In genomic region chr6:134035490-134036405, GRCm38 (mm10) we compare ENCODE assay signal across 8 mouse cellular contexts. TPM values are rescaled to one million over a fixed set of nuclear protein-coding genes. Genes with fewer than 3 reads are reported as not detected.
DNase-seq lines count a peak whose midpoint lies in the region; ATAC-seq and TF ChIP-seq lines count a peak whose summit lies in the region.

TSS of gene Etv6 (plus strand) at chr6:134035700.

- ATAC-seq in heart, embryonic 13.5 days (ENCODE audit: extremely low read depth, insufficient number of reproducible peaks, low FRiP score, low TSS enrichment), result peak; percentile 52
- peak; percentile 68 for ATAC-seq in liver, embryonic 14.5 days (ENCODE audit: insufficient read depth)
- ATAC-seq in neural tube, embryonic 12.5 days (ENCODE audit: low FRiP score, low read depth), result peak; percentile 71
- ATAC-seq in stomach, postnatal 0 days (ENCODE audit: low FRiP score, low TSS enrichment), result peak; percentile 79

- dilution Hi-C loops in CH12.LX (cut with MboI; ENCODE audit: extremely low pct_ligation_motif_present, extremely low pct_unique_long_range_greater_than_20kb, low sequenced_read_pairs), result no loop called here

- peaks cover 5 to 44% of the 10 kb centered on the region in 2 experiments for H3K4me1 ChIP-seq in CH12.LX (ENCODE audit: control insufficient read depth in 1 of 2, insufficient read depth in 2 of 2)
- peaks cover 26% of the 10 kb centered on the region for H3K4me1 ChIP-seq in brown adipose tissue, adult 24 weeks (ENCODE audit: control insufficient read depth, insufficient read depth, insufficient read length, low read length)
- H3K4me1 ChIP-seq in heart, embryonic 13.5 days, result peaks cover 58% of the 10 kb centered on the region
- H3K4me1 ChIP-seq in liver, embryonic 14.5 days (replicated peaks; ENCODE audit: control insufficient read depth in 2 of 2, insufficient read depth in 2 of 2, low read length in 1 of 2), result peaks cover 5 to 18% of the 10 kb centered on the region in 2 experiments
- peaks cover 33% of the 10 kb centered on the region for H3K4me1 ChIP-seq in neural tube, embryonic 12.5 days
- H3K4me1 ChIP-seq in stomach, postnatal 0 days (replicated peaks; ENCODE audit: control insufficient read depth, insufficient read depth), result peaks cover 9% of the 10 kb centered on the region

- TF ChIP-seq RAD21 in CH12.LX (IDR thresholded peaks at IDR 0.05; ENCODE audit: low read depth, low read length), result no peak; the same call in 1 of the 2 replicates

- WGBS in heart, embryonic 13.5 days, result under 1% methylated on average over 62 of the region's 78 CpGs
- WGBS in liver, embryonic 14.5 days (ENCODE audit: insufficient replicate concordance), result under 1% methylated on average over 68 of the region's 78 CpGs
- WGBS in neural tube, embryonic 12.5 days, result under 1% methylated on average over 72 of the region's 78 CpGs
- WGBS in stomach, postnatal 0 days, result under 1% methylated on average over 74 of the region's 78 CpGs

- in situ Hi-C loops in CH12.LX (cut with MboI; ENCODE audit: low pct_ligation_motif_present, low pct_unique_long_range_greater_than_20kb, low sequenced_read_pairs), result loop anchor here (25.0 kb wide), 1 partner anchor 177 kb away; no protein-coding TSS in a partner anchor

- H3K9ac ChIP-seq in CH12.LX (ENCODE audit: insufficient read depth, low read depth), result peak within 1 kb of the TSS; percentile 80
- peak within 1 kb of the TSS; percentile 98 for H3K9ac ChIP-seq in heart, embryonic 13.5 days
- peak within 1 kb of the TSS; percentile 63 for H3K9ac ChIP-seq in liver, embryonic 14.5 days (replicated peaks)
- H3K9ac ChIP-seq in neural tube, embryonic 12.5 days, result peak within 1 kb of the TSS; percentile 96
- peak within 1 kb of the TSS; percentile 98 for H3K9ac ChIP-seq in stomach, postnatal 0 days (ENCODE audit: low read length)

- peak; percentile 75 for TF ChIP-seq EP300 in CH12.LX (IDR thresholded peaks at IDR 0.05; ENCODE audit: low read length)
- no peak for TF ChIP-seq EP300 in liver, embryonic 14.5 days (IDR thresholded peaks at IDR 0.05; ENCODE audit: low read depth)
- peak; percentile 74 for TF ChIP-seq EP300 in stomach, postnatal 0 days (optimal IDR thresholded peaks at IDR 0.05)

- no peaks in the 10 kb centered on the region for H3K27me3 ChIP-seq in CH12.LX (replicated peaks)
- H3K27me3 ChIP-seq in heart, embryonic 13.5 days (replicated peaks), result no peaks in the 10 kb centered on the region
- no peaks in the 10 kb centered on the region for H3K27me3 ChIP-seq in liver, embryonic 14.5 days (ENCODE audit: control insufficient read depth, insufficient read depth, low read length)
- H3K27me3 ChIP-seq in neural tube, embryonic 12.5 days (replicated peaks), result no peaks in the 10 kb centered on the region
- no peaks in the 10 kb centered on the region for H3K27me3 ChIP-seq in stomach, postnatal 0 days (ENCODE audit: control insufficient read depth, insufficient read depth, low read length)

- peak within 1 kb of the TSS; percentile 92 for H3K27ac ChIP-seq in CH12.LX (ENCODE audit: insufficient read depth, low read depth)
- peak within 1 kb of the TSS; percentile 98 for H3K27ac ChIP-seq in brown adipose tissue, adult 24 weeks (replicated peaks; ENCODE audit: low read depth, low read length)
- H3K27ac ChIP-seq in heart, embryonic 13.5 days (replicated peaks), result peak within 1 kb of the TSS; percentile 100
- H3K27ac ChIP-seq in liver, embryonic 14.5 days, result peak within 1 kb of the TSS; percentile 63
- H3K27ac ChIP-seq in neural tube, embryonic 12.5 days, result peak within 1 kb of the TSS; percentile 100
- H3K27ac ChIP-seq in stomach, postnatal 0 days (replicated peaks), result peak within 1 kb of the TSS; percentile 100

- H3K9me3 ChIP-seq in CH12.LX (replicated peaks; ENCODE audit: low read length), result no peaks in the 10 kb centered on the region
- H3K9me3 ChIP-seq in heart, embryonic 13.5 days, result no peaks in the 10 kb centered on the region
- H3K9me3 ChIP-seq in liver, embryonic 14.5 days (ENCODE audit: control insufficient read depth, low read length), result no peaks in the 10 kb centered on the region
- H3K9me3 ChIP-seq in neural tube, embryonic 12.5 days, result no peaks in the 10 kb centered on the region
- no peaks in the 10 kb centered on the region for H3K9me3 ChIP-seq in stomach, postnatal 0 days (ENCODE audit: control insufficient read depth, low read length)

- peaks cover 0 to 24% of the 10 kb centered on the region in 2 experiments for H3K36me3 ChIP-seq in CH12.LX (replicated peaks in 1 of 2; ENCODE audit: control insufficient read depth in 1 of 2, insufficient read depth in 1 of 2, low read length in 1 of 2)
- no peaks in the 10 kb centered on the region for H3K36me3 ChIP-seq in heart, embryonic 13.5 days
- no peaks in the 10 kb centered on the region for H3K36me3 ChIP-seq in liver, embryonic 14.5 days (replicated peaks; ENCODE audit: control insufficient read depth, insufficient read depth, low read depth)
- no peaks in the 10 kb centered on the region for H3K36me3 ChIP-seq in neural tube, embryonic 12.5 days
- no peaks in the 10 kb centered on the region for H3K36me3 ChIP-seq in stomach, postnatal 0 days (ENCODE audit: control insufficient read depth, insufficient read depth, low read length)

- peaks cover 27% of the 10 kb centered on the region for H3K79me2 ChIP-seq in CH12.LX (replicated peaks; ENCODE audit: control insufficient read depth, extremely low read depth, insufficient read depth, poor library complexity, severe bottlenecking)

- peak; percentile 40; the same call in 1 of the 2 replicates for TF ChIP-seq POLR2A in CH12.LX (IDR thresholded peaks at IDR 0.05; ENCODE audit: low read depth, low read length)

- peak within 1 kb of the TSS; percentile 85 for H3K4me2 ChIP-seq in CH12.LX (ENCODE audit: insufficient read depth, low read depth, poor library complexity, severe bottlenecking)
- H3K4me2 ChIP-seq in heart, embryonic 13.5 days, result peak within 1 kb of the TSS; percentile 84
- peak within 1 kb of the TSS; percentile 83 for H3K4me2 ChIP-seq in liver, embryonic 14.5 days (ENCODE audit: low read depth)
- H3K4me2 ChIP-seq in neural tube, embryonic 12.5 days (replicated peaks), result peak within 1 kb of the TSS; percentile 64
- peak within 1 kb of the TSS; percentile 73 for H3K4me2 ChIP-seq in stomach, postnatal 0 days (replicated peaks; ENCODE audit: low read depth)

- TF ChIP-seq CTCF in CH12.LX (conservative IDR thresholded peaks at IDR 0.05 in 1 of 2, IDR thresholded peaks at IDR 0.05 in 1 of 2; ENCODE audit: low read depth in 2 of 2, low read length in 2 of 2), result no peak
- no peak for TF ChIP-seq CTCF in liver, embryonic 14.5 days (IDR thresholded peaks at IDR 0.05; ENCODE audit: low read depth)
- 0 out of 2 replicates have a peak, but pooled peaks have one; percentile 8 for TF ChIP-seq CTCF in stomach, postnatal 0 days (IDR thresholded peaks at IDR 0.05; ENCODE audit: low read depth)

- H3K4me3 ChIP-seq in CH12.LX (replicated peaks in 1 of 3; ENCODE audit: low read depth in 2 of 3, low read length in 2 of 3, poor library complexity in 1 of 3), result peak within 1 kb of the TSS; percentile 80 to 91 (median 83)
- peak within 1 kb of the TSS; percentile 95 for H3K4me3 ChIP-seq in brown adipose tissue, adult 24 weeks (ENCODE audit: insufficient read depth, low read depth, low read length)
- H3K4me3 ChIP-seq in heart, embryonic 13.5 days, result peak within 1 kb of the TSS; percentile 84
- H3K4me3 ChIP-seq in liver, embryonic 14.5 days (ENCODE audit: insufficient read depth in 1 of 2, low read depth in 2 of 2, low read length in 2 of 2), result peak within 1 kb of the TSS; percentile 76 to 98
- peak within 1 kb of the TSS; percentile 71 for H3K4me3 ChIP-seq in neural tube, embryonic 12.5 days
- H3K4me3 ChIP-seq in stomach, postnatal 0 days (ENCODE audit: low read depth, low read length), result peak within 1 kb of the TSS; percentile 90

- DNase-seq in CH12.LX (ENCODE audit: extremely low read depth), result peak; percentile 88
- DNase-seq in fibroblast of lung, adult 2 months (ENCODE audit: low read depth), result peak; percentile 53
- DNase-seq in kidney, postnatal 14 days, result peak; percentile 88
- peak in 2 of 3 experiments; percentile 20 to 56 for DNase-seq in liver, embryonic 14.5 days (ENCODE audit: low read depth in 3 of 3, low spot score in 3 of 3)
- DNase-seq in stomach, postnatal 0 days (ENCODE audit: low spot score), result peak; percentile 87

TF ChIP-seq in CH12.LX, 34 proteins besides CTCF, POLR2A, EP300 and RAD21 (continues in another document):
- no peak for TF ChIP-seq UBTF (IDR thresholded peaks at IDR 0.05; ENCODE audit: low read depth, low read length)
- no peak for TF ChIP-seq USF2 (conservative IDR thresholded peaks at IDR 0.05; ENCODE audit: low read depth, low read length)
- no peak for TF ChIP-seq NRF1 (IDR thresholded peaks at IDR 0.05; ENCODE audit: low read depth, low read length)
- no peak for TF ChIP-seq KAT2A (IDR thresholded peaks at IDR 0.05; ENCODE audit: insufficient replicate concordance, low read length)
- TF ChIP-seq CHD2 (IDR thresholded peaks at IDR 0.05; ENCODE audit: low read length), result peak; percentile 74
- no peak for TF ChIP-seq JUN (IDR thresholded peaks at IDR 0.05; ENCODE audit: insufficient read depth, low read depth, low read length)
- peak; percentile 77; the same call in 1 of the 2 replicates for TF ChIP-seq SIN3A (IDR thresholded peaks at IDR 0.05; ENCODE audit: low read length)
- TF ChIP-seq BHLHE40 (IDR thresholded peaks at IDR 0.05; ENCODE audit: low read depth, low read length), result peak; percentile 68
- TF ChIP-seq ZNF384 (IDR thresholded peaks at IDR 0.05; ENCODE audit: low read depth, low read length), result 0 out of 2 replicates have a peak, but pooled peaks have one; percentile 11
- no peak for TF ChIP-seq CHD1 (IDR thresholded peaks at IDR 0.05; ENCODE audit: low read depth, low read length)
- no peak; the same call in 1 of the 2 replicates for TF ChIP-seq ZKSCAN1 (IDR thresholded peaks at IDR 0.05; ENCODE audit: borderline replicate concordance, low read depth, low read length)
- peak; percentile 61; the same call in 1 of the 2 replicates for TF ChIP-seq HCFC1 (IDR thresholded peaks at IDR 0.05; ENCODE audit: low read depth, low read length)
- TF ChIP-seq MYC (IDR thresholded peaks at IDR 0.05; ENCODE audit: low read depth, low read length), result 0 out of 2 replicates have a peak, but pooled peaks have one; percentile 31

RNA-seq across cellular contexts. Expression of gene Etv6, which starts in this region (rescaled TPM):
- total RNA-seq in CH12.LX (2012; rRNA removed) (7.1 and 7.6 TPM in 2 replicates), CH12.LX (2014; rRNA removed) (8.1 and 10.1 TPM in 2 replicates)
- 25.3 and 29.5 TPM in 2 replicates for polyA plus RNA-seq in CH12.LX (2012; ENCODE audit: insufficient read length, low read depth)
- polyA plus RNA-seq in brown adipose tissue, adult 24 weeks (2012; ENCODE audit: insufficient read depth, insufficient read length, missing spikeins), result 8.6 and 10.5 TPM in 2 replicates
- polyA plus RNA-seq in heart, embryonic 13.5 days (2015; fragmentation: Nextera tagmentation; extraction: Ambion mirVana), result 12.5 and 12.8 TPM in 2 replicates
- 3.0 and 3.4 TPM in 2 replicates for polyA plus RNA-seq in liver, embryonic 14.5 days (2012; rRNA removed)
- 2.6 and 3.0 TPM in 2 replicates for polyA plus RNA-seq in liver, embryonic 14.5 days (2014; fragmentation: Nextera tagmentation; extraction: Ambion mirVana)
- polyA plus RNA-seq in neural tube, embryonic 12.5 days (2016; fragmentation: Nextera tagmentation; extraction: Ambion mirVana), result 10.9 and 13.1 TPM in 2 replicates
- 5.9 and 7.6 TPM in 2 replicates for polyA plus RNA-seq in stomach, postnatal 0 days (2015; fragmentation: Nextera tagmentation; extraction: Ambion mirVana)

Comparison
In these comparisons a context has a peak if more than half of its experiments do, and no peak if none do; other contexts are left out.
1. Peak in every context shown above with its lines: DNase-seq, ATAC-seq, H3K4me3 ChIP-seq and H3K27ac ChIP-seq.
2. DNase-seq: peak in every context shown above with its lines; median percentile 88 in CH12.LX; 88 in kidney, postnatal 14 days; 87 in stomach, postnatal 0 days; 53 in fibroblast of lung, adult 2 months; 38 in liver, embryonic 14.5 days.